Mouse (Mus musculus) ovary, adult 18-20 months (tissue): ENCODE data around the gene Lbhd1.
"Not testable (repeated sequence)": the region's sequence is repeated elsewhere in the genome, so short reads cannot be mapped to it uniquely, and the experiment has no call there.

Experiments used
- DNase-seq: peaks from one replicate; pipeline ENCODE4 v3.0.0; 2022; ENCODE audit warnings: low spot score, mixed read lengths

The Lbhd1 gene

GRCm38 (mm10) chr19:8871267-8872186, 12.0 kb upstream of the Lbhd1 start, which contains the start of gene Ubxn1:
Gene Ubxn1 (plus strand): TSS chr19:8871496.
- peak; percentile 98 for DNase-seq

- no peak for DNase-seq
Measured at GRCm38 (mm10) chr19:8872266-8872840, 11.2 kb upstream of the Lbhd1 start.

- no peak for DNase-seq
Measured at GRCm38 (mm10) chr19:8875031-8875430, 8.5 kb upstream of the Lbhd1 start.

GRCm38 (mm10) chr19:8880311-8881033, 3.1 kb upstream of the Lbhd1 start, which contains the start of gene Uqcc3:
Gene Uqcc3 (minus strand): TSS chr19:8880923.
- peak; percentile 87 for DNase-seq

- no peak for DNase-seq
Measured at GRCm38 (mm10) chr19:8881034-8881392, 2.5 kb upstream of the Lbhd1 start.

- DNase-seq = no peak
Measured at GRCm38 (mm10) chr19:8886916-8887584, 3.5 kb downstream of the Lbhd1 start.

- DNase-seq = no peak
Measured at GRCm38 (mm10) chr19:8887585-8888463, 4.3 kb downstream of the Lbhd1 start.

GRCm38 (mm10) chr19:8888511-8889385, 5.2 kb downstream of the Lbhd1 start, which contains the start of the genes 1810009A15Rik and Gm49416:
Gene 1810009A15Rik (plus strand): TSS chr19:8888853.
Gene Gm49416 (plus strand): TSS chr19:8888926.
- DNase-seq = peak; percentile 91

GRCm38 (mm10) chr19:8892829-8893766, 9.6 kb downstream of the Lbhd1 start, which contains the start of gene Ints5:
Gene Ints5 (plus strand): TSS chr19:8893005.
- DNase-seq = peak; percentile 63

- no peak for DNase-seq
Measured at GRCm38 (mm10) chr19:8895397-8895960, 11.9 kb downstream of the Lbhd1 start.

GRCm38 (mm10) chr19:8896231-8896630, 12.7 kb downstream of the Lbhd1 start:
- not testable (repeated sequence) for DNase-seq

- DNase-seq = peak; percentile 32
Measured at GRCm38 (mm10) chr19:8897211-8897864, 13.8 kb downstream of the Lbhd1 start.

GRCm38 (mm10) chr19:8897865-8898495, 14.4 kb downstream of the Lbhd1 start, which contains the start of gene Ganab:
Gene Ganab (plus strand): TSS chr19:8898071.
- DNase-seq = peak; percentile 94

- DNase-seq = no peak
Measured at GRCm38 (mm10) chr19:8898576-8898975, 15.0 kb downstream of the Lbhd1 start.

- no peak for DNase-seq
Measured at GRCm38 (mm10) chr19:8899079-8899478, 15.5 kb downstream of the Lbhd1 start.

GRCm38 (mm10) chr19:8903412-8903811, 19.9 kb downstream of the Lbhd1 start:
- DNase-seq = no peak

- DNase-seq = no peak
Measured at GRCm38 (mm10) chr19:8908531-8908930, 25.0 kb downstream of the Lbhd1 start.
